Mouse (Mus musculus): ENCODE measurements around the gene Pcca.
"Not testable (repeated sequence)": the region's sequence is repeated elsewhere in the genome, so short reads cannot be mapped to it uniquely, and the experiment has no call there.

Gene Pcca

GRCm38 (mm10) chr14:122534017-122534924 lies at the start of gene Pcca:
Gene Pcca, plus strand, starts transcription at chr14:122534324.
- peak; percentile 94 for DNase-seq

- DNase-seq, result no peak
Measured at GRCm38 (mm10) chr14:122484458-122484843, 49.7 kb upstream of the Pcca start.

- DNase-seq, result no peak
Measured at GRCm38 (mm10) chr14:122484844-122485551, 49.1 kb upstream of the Pcca start.

GRCm38 (mm10) chr14:122485635-122486181 lies 48.4 kb upstream of the Pcca start:
- DNase-seq, result no peak

GRCm38 (mm10) chr14:122486611-122487010 lies 47.5 kb upstream of the Pcca start:
- no peak for DNase-seq

- DNase-seq, result no peak
Measured at GRCm38 (mm10) chr14:122487366-122487765, 46.8 kb upstream of the Pcca start.

GRCm38 (mm10) chr14:122489041-122489440 lies 45.1 kb upstream of the Pcca start:
- no peak for DNase-seq

GRCm38 (mm10) chr14:122489686-122490414 lies 44.3 kb upstream of the Pcca start:
- DNase-seq, result no peak

GRCm38 (mm10) chr14:122490441-122491328 lies 43.4 kb upstream of the Pcca start, which contains the start of gene Gm10837:
Gene Gm10837, plus strand, starts transcription at chr14:122490586.
- DNase-seq, result no peak

GRCm38 (mm10) chr14:122491521-122491920 lies 42.6 kb upstream of the Pcca start:
- no peak for DNase-seq

- DNase-seq, result no peak
Measured at GRCm38 (mm10) chr14:122492015-122492414, 42.1 kb upstream of the Pcca start.

- no peak for DNase-seq
Measured at GRCm38 (mm10) chr14:122509058-122509457, 25.1 kb upstream of the Pcca start.

GRCm38 (mm10) chr14:122511519-122511918 lies 22.6 kb upstream of the Pcca start:
- DNase-seq, result no peak

GRCm38 (mm10) chr14:122513511-122514036 lies 20.6 kb upstream of the Pcca start:
- no peak for DNase-seq

- DNase-seq, result no peak
Measured at GRCm38 (mm10) chr14:122528475-122528874, 5.6 kb upstream of the Pcca start.

GRCm38 (mm10) chr14:122535986-122536385 lies 1.9 kb downstream of the Pcca start:
- no peak for DNase-seq

- DNase-seq, result no peak
Measured at GRCm38 (mm10) chr14:122548421-122548820, 14.3 kb downstream of the Pcca start.

- DNase-seq, result no peak
Measured at GRCm38 (mm10) chr14:122548905-122549304, 14.8 kb downstream of the Pcca start.

GRCm38 (mm10) chr14:122552761-122553445 lies 18.8 kb downstream of the Pcca start:
- no peak for DNase-seq

GRCm38 (mm10) chr14:122557353-122557752 lies 23.2 kb downstream of the Pcca start:
- peak; percentile 32 for DNase-seq

GRCm38 (mm10) chr14:122560893-122561452 lies 26.8 kb downstream of the Pcca start:
- not testable (repeated sequence) for DNase-seq
